ENCODE assay signal across 8 mouse cellular contexts in genomic region chr4:108620536-108620935, GRCm38 (mm10). TPM values are rescaled to one million over a fixed set of nuclear protein-coding genes. Genes with fewer than 3 reads are reported as not detected.
DNase-seq lines count a peak whose midpoint lies in the region; ATAC-seq and TF ChIP-seq lines count a peak whose summit lies in the region.

No protein-coding gene starts in this region.

- no peak for TF ChIP-seq CTCF in kidney, postnatal 0 days (IDR thresholded peaks at IDR 0.05; ENCODE audit: low read depth)
- no peak for TF ChIP-seq CTCF in heart, postnatal 0 days (IDR thresholded peaks at IDR 0.05; ENCODE audit: low read depth)
- no peak for TF ChIP-seq CTCF in liver, postnatal 0 days (IDR thresholded peaks at IDR 0.05; ENCODE audit: low read depth)

- no peaks in the 10 kb centered on the region for H3K27me3 ChIP-seq in kidney, postnatal 0 days (ENCODE audit: insufficient read depth, low read length)
- H3K27me3 ChIP-seq in heart, postnatal 0 days (ENCODE audit: control insufficient read depth, insufficient read depth, low read length), result no peaks in the 10 kb centered on the region
- no peaks in the 10 kb centered on the region for H3K27me3 ChIP-seq in liver, postnatal 0 days (ENCODE audit: insufficient read depth, low read length)

- H3K36me3 ChIP-seq in kidney, postnatal 0 days (ENCODE audit: insufficient read depth, low read length), result peaks cover 9% of the 10 kb centered on the region
- peaks cover 10% of the 10 kb centered on the region for H3K36me3 ChIP-seq in heart, postnatal 0 days (replicated peaks; ENCODE audit: control insufficient read depth, insufficient read depth, low read length)
- peaks cover 16% of the 10 kb centered on the region for H3K36me3 ChIP-seq in liver, postnatal 0 days (replicated peaks; ENCODE audit: insufficient read depth, low read length)

- peak; percentile 4 for DNase-seq in kidney, postnatal 0 days (ENCODE audit: low spot score)
- no peak for DNase-seq in kidney, postnatal 25 days
- DNase-seq in cerebellum, adult 8-10 months, result peak; percentile 15
- DNase-seq in heart, postnatal 0 days (ENCODE audit: low spot score), result no peak
- DNase-seq in liver, postnatal 0 days, result no peak
- DNase-seq in embryo, embryonic 11 days, result no peak
- DNase-seq in embryo, embryonic 10.5 days (ENCODE audit: low spot score), result no peak
- DNase-seq in left cerebral cortex, adult 9 months (ENCODE audit: low spot score in 2 of 2), result no peak

- no peak for TF ChIP-seq EP300 in heart, postnatal 0 days (IDR thresholded peaks at IDR 0.05; ENCODE audit: low read depth)
- TF ChIP-seq EP300 in liver, postnatal 0 days (IDR thresholded peaks at IDR 0.05; ENCODE audit: low read depth), result no peak

- peak overlapping the region; percentile 92; the same call in 1 of the 2 replicates for H3K27ac ChIP-seq in kidney, postnatal 0 days
- peak overlapping the region; percentile 83 for H3K27ac ChIP-seq in heart, postnatal 0 days (ENCODE audit: low read depth)
- H3K27ac ChIP-seq in liver, postnatal 0 days (ENCODE audit: low read depth), result peak overlapping the region; percentile 85

- H3K9me3 ChIP-seq in kidney, postnatal 0 days (replicated peaks; ENCODE audit: low read length), result no peaks in the 10 kb centered on the region
- no peaks in the 10 kb centered on the region for H3K9me3 ChIP-seq in heart, postnatal 0 days (replicated peaks; ENCODE audit: control insufficient read depth, low read length)
- no peaks in the 10 kb centered on the region for H3K9me3 ChIP-seq in liver, postnatal 0 days (ENCODE audit: low read length)

- peak overlapping the region; percentile 81 for H3K4me3 ChIP-seq in kidney, postnatal 0 days (replicated peaks; ENCODE audit: low read depth, low read length)
- H3K4me3 ChIP-seq in heart, postnatal 0 days (ENCODE audit: low read depth, low read length), result peak overlapping the region; percentile 84
- H3K4me3 ChIP-seq in liver, postnatal 0 days (ENCODE audit: low read depth, low read length), result peak overlapping the region; percentile 84

- peak overlapping the region; percentile 89 for H3K4me2 ChIP-seq in kidney, postnatal 0 days (ENCODE audit: low read length)
- H3K4me2 ChIP-seq in heart, postnatal 0 days (ENCODE audit: low read depth, low read length), result peak overlapping the region; percentile 69
- peak overlapping the region; percentile 94 for H3K4me2 ChIP-seq in liver, postnatal 0 days (ENCODE audit: low read depth, low read length)

- peaks cover 6% of the 10 kb centered on the region; the same call in 1 of the 2 replicates for H3K4me1 ChIP-seq in kidney, postnatal 0 days (replicated peaks; ENCODE audit: insufficient read depth, low read length)
- H3K4me1 ChIP-seq in heart, postnatal 0 days (ENCODE audit: control insufficient read depth, insufficient read depth), result peaks cover 5% of the 10 kb centered on the region; the same call in 1 of the 2 replicates
- peaks cover 15% of the 10 kb centered on the region for H3K4me1 ChIP-seq in liver, postnatal 0 days (ENCODE audit: insufficient read depth)

- peak overlapping the region; percentile 89 for H3K9ac ChIP-seq in kidney, postnatal 0 days (ENCODE audit: low read depth, low read length)
- H3K9ac ChIP-seq in heart, postnatal 0 days (replicated peaks; ENCODE audit: low read depth, low read length), result peak overlapping the region; percentile 83
- peak overlapping the region; percentile 90 for H3K9ac ChIP-seq in liver, postnatal 0 days (replicated peaks)

- ATAC-seq in kidney, postnatal 0 days (replicated peaks; ENCODE audit: low FRiP score, low read depth), result no peak
- no peak for ATAC-seq in heart, postnatal 0 days (ENCODE audit: insufficient read depth, low read depth)
- peak; percentile 0; the same call in 1 of the 2 replicates for ATAC-seq in liver, postnatal 0 days

- WGBS in kidney, postnatal 0 days, result 10% methylated on average over 8 of the region's 8 CpGs
- WGBS in heart, postnatal 0 days, result 14% methylated on average over 8 of the region's 8 CpGs
- WGBS in liver, postnatal 0 days (ENCODE audit: insufficient replicate concordance), result 13% methylated on average over 8 of the region's 8 CpGs

RNA-seq across cellular contexts. Expression of gene Cc2d1b, which starts 0.8 kb away (rescaled TPM):
- polyA plus RNA-seq in kidney, postnatal 0 days (2015; fragmentation: Nextera tagmentation; extraction: Ambion mirVana), result 28.7 and 29.8 TPM in 2 replicates
- 24.4 and 28.8 TPM in 2 replicates for total RNA-seq in heart, postnatal 0 days (2014; rRNA removed; ENCODE audit: low replicate concordance)
- 11.2 and 12.3 TPM in 2 replicates for polyA plus RNA-seq in heart, postnatal 0 days (2015; fragmentation: Nextera tagmentation; extraction: Ambion mirVana)
- polyA plus RNA-seq in liver, postnatal 0 days (2015; fragmentation: Nextera tagmentation; extraction: Ambion mirVana), result 5.7 and 6.5 TPM in 2 replicates

RNA-seq across cellular contexts. Expression of gene Orc1, which starts 41.3 kb away (rescaled TPM):
- polyA plus RNA-seq in kidney, postnatal 0 days (2015; fragmentation: Nextera tagmentation; extraction: Ambion mirVana), result 4.6 and 4.9 TPM in 2 replicates
- total RNA-seq in heart, postnatal 0 days (2014; rRNA removed; ENCODE audit: low replicate concordance), result 1.4 and 2.0 TPM in 2 replicates
- 1.3 and 1.7 TPM in 2 replicates for polyA plus RNA-seq in heart, postnatal 0 days (2015; fragmentation: Nextera tagmentation; extraction: Ambion mirVana)
- polyA plus RNA-seq in liver, postnatal 0 days (2015; fragmentation: Nextera tagmentation; extraction: Ambion mirVana), result 6.1 and 8.2 TPM in 2 replicates

RNA-seq across cellular contexts. Expression of gene Prpf38a, which starts 41.4 kb away (rescaled TPM):
- 66.6 and 68.2 TPM in 2 replicates for polyA plus RNA-seq in kidney, postnatal 0 days (2015; fragmentation: Nextera tagmentation; extraction: Ambion mirVana)
- total RNA-seq in heart, postnatal 0 days (2014; rRNA removed; ENCODE audit: low replicate concordance), result 15.8 and 18.3 TPM in 2 replicates
- polyA plus RNA-seq in heart, postnatal 0 days (2015; fragmentation: Nextera tagmentation; extraction: Ambion mirVana), result 39.5 and 41.2 TPM in 2 replicates
- polyA plus RNA-seq in liver, postnatal 0 days (2015; fragmentation: Nextera tagmentation; extraction: Ambion mirVana), result 22.9 and 23.8 TPM in 2 replicates

Comparison
In these comparisons a context has a peak if more than half of its experiments do, and no peak if none do; other contexts are left out.
1. DNase-seq: peak in kidney, postnatal 0 days (single experiment) and cerebellum, adult 8-10 months (single experiment); none in kidney, postnatal 25 days (0 of 2), heart, postnatal 0 days (single experiment), liver, postnatal 0 days (single experiment), embryo, embryonic 11 days (single experiment), embryo, embryonic 10.5 days (single experiment) and left cerebral cortex, adult 9 months (0 of 2).
2. Peak in every context shown above with its lines, with median percentiles within 50 percentile points of each other: H3K27ac ChIP-seq, H3K4me2 ChIP-seq, H3K4me3 ChIP-seq and H3K9ac ChIP-seq.